Mouse (Mus musculus) spleen, embryonic (tissue): ENCODE measurements around the gene Tmem262.

Experiments used
- CTCF ChIA-PET: fragments of 350-600 bp; sonication (Branson Sonifier 250); formaldehyde crosslinking; loops from one replicate; lab custom pipeline; 2022; lab: Charles Lee

Tmem262 gene

GRCm38 (mm10) chr19:6094119-6094518, 14.3 kb downstream of the Tmem262 start, which contains the start of gene AC131692.1:
TSS of gene AC131692.1 (plus strand) at chr19:6094419.
- CTCF ChIA-PET, result no interaction called here

- CTCF ChIA-PET, result interaction anchor here (0.6 to 0.7 kb wide), 3 partner anchors 11 to 32 kb away, joined by 3 to 14 read pairs (median 7); no protein-coding TSS in a partner anchor
Observed at GRCm38 (mm10) chr19:6097847-6098246, 18.0 kb downstream of the Tmem262 start.

- CTCF ChIA-PET, result no interaction called here
Observed at GRCm38 (mm10) chr19:6101186-6101585, 21.4 kb downstream of the Tmem262 start.

- CTCF ChIA-PET, result no interaction called here
Observed at GRCm38 (mm10) chr19:6102169-6102853, 22.5 kb downstream of the Tmem262 start.

- CTCF ChIA-PET, result no interaction called here
Observed at GRCm38 (mm10) chr19:6104476-6104875, 24.6 kb downstream of the Tmem262 start.

GRCm38 (mm10) chr19:6105586-6105985, 25.8 kb downstream of the Tmem262 start, which contains the start of gene Naaladl1:
TSS of gene Naaladl1 (plus strand) at chr19:6105782.
- CTCF ChIA-PET, result no interaction called here

GRCm38 (mm10) chr19:6113116-6113515, 33.3 kb downstream of the Tmem262 start:
- CTCF ChIA-PET, result no interaction called here

GRCm38 (mm10) chr19:6116113-6116850, 36.4 kb downstream of the Tmem262 start:
- CTCF ChIA-PET, result interaction anchor here (0.6 kb wide), 1 partner anchor 606 kb away, joined by 5 read pairs; no protein-coding TSS in a partner anchor

GRCm38 (mm10) chr19:6117346-6117985, 37.6 kb downstream of the Tmem262 start:
- CTCF ChIA-PET, result no interaction called here

- CTCF ChIA-PET, result no interaction called here
Observed at GRCm38 (mm10) chr19:6117986-6118676, 38.3 kb downstream of the Tmem262 start, which contains the start of gene Sac3d1. TSS of gene Sac3d1 (minus strand) at chr19:6118650.

GRCm38 (mm10) chr19:6118677-6119185, 38.9 kb downstream of the Tmem262 start:
- CTCF ChIA-PET, result interaction anchor here (0.6 kb wide), 1 partner anchor 9 kb away, joined by 6 read pairs; no protein-coding TSS in a partner anchor

GRCm38 (mm10) chr19:6121761-6122160, 41.9 kb downstream of the Tmem262 start:
- CTCF ChIA-PET, result no interaction called here

- CTCF ChIA-PET, result interaction anchor here (0.6 kb wide), 1 partner anchor 11 kb away, joined by 3 read pairs; no protein-coding TSS in a partner anchor
Observed at GRCm38 (mm10) chr19:6123330-6123729, 43.5 kb downstream of the Tmem262 start.

- CTCF ChIA-PET, result interaction anchor here (0.6 to 0.7 kb wide), 3 partner anchors 64 to 1141 kb away, joined by 5 to 6 read pairs (median 5); no protein-coding TSS in a partner anchor
Observed at GRCm38 (mm10) chr19:6124898-6125297, 45.1 kb downstream of the Tmem262 start.

GRCm38 (mm10) chr19:6126289-6126688, 46.5 kb downstream of the Tmem262 start:
- CTCF ChIA-PET, result no interaction called here

GRCm38 (mm10) chr19:6126789-6127580, 47.2 kb downstream of the Tmem262 start:
- CTCF ChIA-PET, result interaction anchor here (0.6 to 1.2 kb wide), 3 partner anchors 8 to 162 kb away, joined by 3 to 8 read pairs (median 6); partner anchors contain the start of genes Cdca5 and Zfpl1

- CTCF ChIA-PET, result interaction anchor here (0.6 to 1.2 kb wide), 6 partner anchors 9 to 1702 kb away, joined by 3 to 8 read pairs (median 3); partner anchors contain the start of genes Cd248, Cdca5 and Zfpl1
Observed at GRCm38 (mm10) chr19:6127760-6128341, 48.0 kb downstream of the Tmem262 start, which contains the start of gene Snx15. TSS of gene Snx15 (minus strand) at chr19:6128304.
